Mouse (Mus musculus): ENCODE results near the gene Ntan1. TPM values are rescaled to one million over a fixed set of nuclear protein-coding genes. Genes with fewer than 3 reads are reported as not detected.
"Not testable (repeated sequence)": the region's sequence is repeated elsewhere in the genome, so short reads cannot be mapped to it uniquely, and the experiment has no call there.

Gene Ntan1
- polyA plus RNA-seq, 1 experiment = 121 TPM

DNA sequence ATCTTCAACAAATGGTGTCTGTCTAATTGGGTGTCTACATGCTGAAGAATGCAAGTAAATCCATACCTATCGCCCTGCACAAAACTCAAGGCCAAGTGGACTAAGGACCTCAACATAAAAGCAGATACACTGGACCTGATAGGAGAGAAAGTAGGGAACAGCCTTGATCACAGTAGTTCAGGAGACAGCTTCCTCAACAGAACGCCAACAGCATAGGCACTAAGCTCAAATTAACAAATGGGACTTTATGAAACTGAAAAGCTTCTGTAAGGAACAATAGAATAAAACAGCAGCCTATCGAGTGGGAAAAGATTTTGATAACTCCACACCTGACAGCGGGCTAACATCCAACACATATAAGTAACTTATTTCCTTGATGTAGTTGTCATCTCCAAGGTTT, 32.8 kb downstream of the Ntan1 start:
- no peak for TF ChIP-seq CTCF (IDR thresholded peaks at IDR 0.05; ENCODE audit: extremely low read depth, insufficient read depth, low read length)
- no peak for TF ChIP-seq POLR2A (IDR thresholded peaks at IDR 0.05; ENCODE audit: extremely low read depth, insufficient read depth, low read length)
- H3K27ac ChIP-seq (ENCODE audit: insufficient read depth, low read length) = no peak overlapping the region

DNA sequence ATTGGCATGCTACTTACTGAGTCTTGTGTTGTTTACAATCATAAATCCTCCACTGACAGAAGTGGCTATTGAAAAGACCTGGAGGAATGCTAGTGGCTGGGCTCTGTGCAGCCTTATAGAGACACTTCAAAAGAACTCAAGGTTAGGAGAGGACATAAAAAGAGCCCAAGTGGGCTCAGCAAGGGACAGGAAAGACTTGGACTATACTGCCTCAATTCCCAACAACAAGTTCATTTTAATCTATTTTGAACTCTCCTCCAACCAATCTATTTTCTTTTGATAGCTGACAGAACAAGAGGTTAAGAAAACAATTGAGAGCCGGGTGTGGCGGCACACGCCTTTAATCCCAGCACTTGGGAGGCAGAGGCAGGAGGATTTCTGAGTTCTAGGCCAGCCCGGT, 35.2 kb downstream of the Ntan1 start:
- Histone ChIP-seq H3K4me3 (ENCODE audit: insufficient read depth, low read length) (no peak overlapping the region), H3K4me1 (ENCODE audit: control insufficient read depth, insufficient read depth, low read length) (no peaks in the 10 kb centered on the region), H3K27ac (ENCODE audit: insufficient read depth, low read length) (no peak overlapping the region)
- TF ChIP-seq POLR2A (IDR thresholded peaks at IDR 0.05; ENCODE audit: extremely low read depth, insufficient read depth, low read length) (no peak), CTCF (IDR thresholded peaks at IDR 0.05; ENCODE audit: extremely low read depth, insufficient read depth, low read length) (no peak)

More for the DNA sequence above, 32.8 kb downstream of the Ntan1 start:
- Histone ChIP-seq H3K4me1 (ENCODE audit: control insufficient read depth, insufficient read depth, low read length) (no peaks in the 10 kb centered on the region), H3K4me3 (ENCODE audit: insufficient read depth, low read length) (no peak overlapping the region)

DNA sequence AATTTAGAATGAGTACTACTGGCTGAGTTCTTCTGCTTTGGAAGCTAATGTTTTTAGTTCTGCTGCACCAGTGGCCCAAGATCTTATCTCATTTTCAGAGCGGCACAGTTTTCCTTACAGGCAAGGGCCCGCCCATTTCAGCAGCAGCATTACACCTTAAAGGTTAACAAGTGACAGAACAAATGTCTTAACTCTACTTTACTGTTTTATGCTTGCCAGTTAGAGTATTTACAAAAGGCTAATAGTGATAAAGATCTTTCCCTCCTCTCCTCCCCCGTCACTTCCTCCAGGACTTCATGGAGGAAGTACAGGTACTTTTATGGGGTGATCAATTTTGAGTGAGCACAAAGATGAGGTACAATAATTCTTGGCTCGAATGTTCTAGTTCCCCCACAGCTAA, 47.4 kb downstream of the Ntan1 start:
- Histone ChIP-seq H3K4me3 (ENCODE audit: insufficient read depth, low read length) (no peak overlapping the region), H3K27ac (ENCODE audit: insufficient read depth, low read length) (no peak overlapping the region), H3K4me1 (ENCODE audit: control insufficient read depth, insufficient read depth, low read length) (no peaks in the 10 kb centered on the region)
- TF ChIP-seq CTCF (IDR thresholded peaks at IDR 0.05; ENCODE audit: extremely low read depth, insufficient read depth, low read length) (no peak), POLR2A (IDR thresholded peaks at IDR 0.05; ENCODE audit: extremely low read depth, insufficient read depth, low read length) (no peak)

DNA sequence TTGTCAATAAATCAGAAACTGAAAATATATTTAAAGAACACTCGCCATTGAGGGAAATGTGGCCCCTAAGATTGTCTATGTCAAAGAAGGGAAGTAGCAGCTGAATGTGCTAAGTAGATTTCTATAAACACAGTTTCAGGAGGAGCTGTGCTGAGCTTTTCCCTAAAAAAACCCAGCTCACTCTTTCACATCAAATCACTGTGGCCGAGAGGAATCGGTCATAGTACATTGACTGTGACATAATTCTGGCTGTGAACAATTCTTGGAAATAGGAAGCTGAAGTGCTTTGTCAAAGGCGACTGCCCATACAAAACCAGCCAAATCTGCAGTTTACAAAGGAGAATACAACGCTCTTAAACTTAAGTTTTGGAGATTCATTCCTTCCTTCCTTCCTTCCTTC, 48.0 kb downstream of the Ntan1 start:
- Histone ChIP-seq H3K27ac (ENCODE audit: insufficient read depth, low read length) (peak overlapping the region; percentile 50; the same call in 1 of the 2 replicates), H3K4me1 (ENCODE audit: control insufficient read depth, insufficient read depth, low read length) (no peaks in the 10 kb centered on the region)
- TF ChIP-seq CTCF (IDR thresholded peaks at IDR 0.05; ENCODE audit: extremely low read depth, insufficient read depth, low read length) (no peak), POLR2A (IDR thresholded peaks at IDR 0.05; ENCODE audit: extremely low read depth, insufficient read depth, low read length) (no peak)

DNA sequence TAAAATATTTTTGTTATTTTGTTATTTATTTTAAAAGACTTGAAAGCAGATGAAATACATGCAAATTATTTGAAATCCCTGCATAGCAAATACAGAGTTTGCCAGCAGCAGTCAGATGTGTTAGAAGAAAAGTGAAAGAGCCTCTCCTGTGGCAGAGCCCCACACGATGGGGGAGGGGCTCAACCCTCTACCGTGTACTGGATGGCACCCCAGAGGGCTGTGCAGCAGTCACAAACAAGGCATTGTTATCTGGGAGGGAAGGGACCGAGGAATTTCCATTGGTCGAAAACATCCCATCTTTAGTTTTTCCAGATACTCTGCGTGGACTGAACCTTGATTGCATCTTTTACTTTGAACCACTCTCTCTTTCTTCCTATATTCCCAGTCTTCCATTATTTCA, 48.8 kb downstream of the Ntan1 start:
- not testable (repeated sequence) for H3K4me3 ChIP-seq (ENCODE audit: insufficient read depth, low read length); H3K4me1 ChIP-seq (ENCODE audit: control insufficient read depth, insufficient read depth, low read length)
- peak overlapping the region; percentile 86 for H3K27ac ChIP-seq (ENCODE audit: insufficient read depth, low read length)

More for the DNA sequence above, 48.0 kb downstream of the Ntan1 start:
- H3K4me3 ChIP-seq (ENCODE audit: insufficient read depth, low read length) = no peak overlapping the region

DNA sequence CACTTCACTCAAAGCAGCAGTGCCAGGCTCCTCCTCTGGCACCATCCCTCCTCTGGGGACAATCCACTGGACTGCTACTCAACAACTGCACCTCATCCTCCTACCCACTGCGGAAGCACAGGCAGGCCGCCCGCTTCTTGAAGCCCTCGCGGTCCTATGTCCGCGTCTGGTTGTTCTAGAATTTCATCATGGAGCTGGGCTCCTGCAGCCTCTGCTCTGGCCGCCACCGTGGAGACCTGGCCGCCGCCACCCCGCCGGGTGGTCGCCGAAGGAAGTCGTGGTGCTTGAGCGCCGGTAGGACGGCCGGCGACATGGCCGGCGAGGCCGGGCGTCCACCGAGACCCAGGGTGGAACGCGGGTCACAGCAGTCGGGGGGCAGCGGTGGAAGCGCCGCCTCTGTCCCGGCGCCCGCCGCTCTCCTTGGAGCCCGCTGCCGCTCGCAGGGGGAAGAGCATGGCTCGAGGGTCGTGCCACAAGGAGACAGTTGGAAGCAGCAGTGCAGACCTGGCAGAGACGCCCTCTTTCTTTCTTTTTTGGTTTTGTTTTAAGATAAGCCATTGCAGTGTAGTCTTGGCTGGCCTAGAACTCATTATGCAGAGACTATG, 49.4 kb downstream of the Ntan1 start:
- no peak overlapping the region for H3K4me3 ChIP-seq (ENCODE audit: insufficient read depth, low read length)
- TF ChIP-seq CTCF (IDR thresholded peaks at IDR 0.05; ENCODE audit: extremely low read depth, insufficient read depth, low read length) (no peak), POLR2A (IDR thresholded peaks at IDR 0.05; ENCODE audit: extremely low read depth, insufficient read depth, low read length) (no peak)
- peak overlapping the region; percentile 86 for H3K27ac ChIP-seq (ENCODE audit: insufficient read depth, low read length)

DNA sequence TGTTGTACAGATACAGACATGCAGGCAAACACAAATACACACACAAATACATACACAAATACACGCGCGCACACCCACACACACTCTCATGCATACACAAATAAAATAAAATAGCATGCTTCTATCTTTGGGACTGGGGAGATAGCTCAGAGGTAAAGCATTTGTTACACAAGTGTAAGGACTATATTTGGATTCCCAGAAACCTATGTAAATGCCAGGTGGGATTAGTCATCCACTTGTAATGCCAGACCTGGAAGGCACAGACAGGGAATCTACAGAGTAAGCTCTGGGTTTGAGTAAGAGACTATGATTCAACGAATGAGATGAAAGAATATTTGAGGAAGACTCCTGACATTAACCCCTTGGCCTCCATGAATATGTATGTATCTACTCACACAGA, 56.8 kb downstream of the Ntan1 start:
- TF ChIP-seq POLR2A (IDR thresholded peaks at IDR 0.05; ENCODE audit: extremely low read depth, insufficient read depth, low read length) (no peak), CTCF (IDR thresholded peaks at IDR 0.05; ENCODE audit: extremely low read depth, insufficient read depth, low read length) (no peak)
- H3K4me1 ChIP-seq (ENCODE audit: control insufficient read depth, insufficient read depth, low read length) = no peaks in the 10 kb centered on the region; the same call in 1 of the 2 replicates
- 0 out of 2 replicates have a peak overlapping the region, but pooled peaks have one; percentile 29 for H3K27ac ChIP-seq (ENCODE audit: insufficient read depth, low read length)
- no peak overlapping the region for H3K4me3 ChIP-seq (ENCODE audit: insufficient read depth, low read length)

More for the DNA sequence above, 49.4 kb downstream of the Ntan1 start:
- no peaks in the 10 kb centered on the region for H3K4me1 ChIP-seq (ENCODE audit: control insufficient read depth, insufficient read depth, low read length)

DNA sequence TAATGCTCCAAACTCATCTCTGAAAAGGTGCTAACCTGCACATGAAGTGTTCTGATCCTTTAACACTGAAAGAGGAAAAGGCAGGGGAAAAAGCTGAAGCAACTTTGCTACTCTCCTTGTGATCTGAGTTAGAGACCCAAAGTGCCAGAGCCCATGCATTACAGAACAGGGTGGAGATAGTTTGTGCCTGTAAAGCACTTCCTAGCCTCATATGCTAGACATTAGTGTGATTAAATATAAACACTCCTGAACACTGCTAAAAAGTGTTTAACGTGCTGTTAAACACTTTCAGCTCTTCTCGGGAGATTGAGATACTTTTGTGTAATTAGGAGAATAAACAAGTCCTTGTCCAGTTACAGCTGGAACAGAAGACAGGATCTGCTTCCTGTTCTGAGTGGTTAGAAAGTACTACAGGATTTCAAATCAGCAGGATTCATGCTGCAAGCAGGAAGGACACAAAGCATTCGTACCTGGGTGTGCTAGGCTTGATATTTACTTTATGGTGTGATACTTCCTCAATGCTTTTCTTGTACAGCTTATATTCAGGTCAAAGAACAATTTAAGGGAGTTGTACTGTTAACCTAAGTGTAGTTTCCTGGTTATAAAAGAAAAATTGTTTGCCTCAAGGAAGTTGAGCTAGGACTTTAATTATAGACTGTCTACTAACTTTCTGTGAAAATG, 64.6 kb downstream of the Ntan1 start:
- TF ChIP-seq CTCF (IDR thresholded peaks at IDR 0.05; ENCODE audit: extremely low read depth, insufficient read depth, low read length) = no peak
- TF ChIP-seq POLR2A (IDR thresholded peaks at IDR 0.05; ENCODE audit: extremely low read depth, insufficient read depth, low read length) = no peak
- H3K4me3 ChIP-seq (ENCODE audit: insufficient read depth, low read length) = no peak overlapping the region
- no peaks in the 10 kb centered on the region for H3K4me1 ChIP-seq (ENCODE audit: control insufficient read depth, insufficient read depth, low read length)
- no peak overlapping the region for H3K27ac ChIP-seq (ENCODE audit: insufficient read depth, low read length)

Other genes with a start within 250 kb of the Ntan1 start
- gene Parn, start 150.7 kb upstream of the Ntan1 start, polyA plus RNA-seq (2012; rRNA removed) = 24.3 and 25.3 TPM in 2 replicates
- gene Bfar, start 147.0 kb upstream of the Ntan1 start, polyA plus RNA-seq (2012; rRNA removed) = 35.7 and 37.5 TPM in 2 replicates
- gene 3110001I22Rik, start 146.9 kb upstream of the Ntan1 start, polyA plus RNA-seq (2012; rRNA removed) = 1.1 and 2.3 TPM in 2 replicates
- gene Pla2g10, start 87.9 kb upstream of the Ntan1 start, polyA plus RNA-seq (2012; rRNA removed) = not detected in 2 replicates
- 30.0 and 30.3 TPM in 2 replicates for gene Rrn3, start 38.1 kb upstream of the Ntan1 start, polyA plus RNA-seq (2012; rRNA removed)
- 75.3 and 78.4 TPM in 2 replicates for gene Pdxdc1, start 84.3 kb downstream of the Ntan1 start, polyA plus RNA-seq (2012; rRNA removed)
- gene Mpv17l, start 84.3 kb downstream of the Ntan1 start, polyA plus RNA-seq (2012; rRNA removed) = 53.9 and 56.4 TPM in 2 replicates
- 258 and 260 TPM in 2 replicates for gene 2900011O08Rik, start 167.8 kb downstream of the Ntan1 start, polyA plus RNA-seq (2012; rRNA removed)
- gene Ifitm7, start 168.0 kb downstream of the Ntan1 start, polyA plus RNA-seq (2012; rRNA removed) = 2.0 TPM in 2 replicates

All from cortical plate, adult 2 months (tissue).